Mouse (Mus musculus): ENCODE measurements around the gene Slc7a1.

Gene Slc7a1

GRCm38 (mm10) chr5:148399660-148400443, at the start of gene Slc7a1:
Slc7a1 (minus strand) TSS chr5:148399904.
- in situ Hi-C loops (cut with MseI, MboI): no loop called here

GRCm38 (mm10) chr5:148444974-148445373, 45.3 kb upstream of the Slc7a1 start:
- in situ Hi-C loops (cut with MseI, MboI): loop anchor here in 1 of 2 experiments (5.0 kb wide), 1 partner anchor 113 kb away; no protein-coding TSS in a partner anchor

- in situ Hi-C loops (cut with MseI, MboI): no loop called here
Observed at GRCm38 (mm10) chr5:148443734-148444133, 44.0 kb upstream of the Slc7a1 start.

- in situ Hi-C loops (cut with MseI, MboI): no loop called here
Observed at GRCm38 (mm10) chr5:148435660-148436059, 36.0 kb upstream of the Slc7a1 start.

GRCm38 (mm10) chr5:148432121-148432520, 32.4 kb upstream of the Slc7a1 start:
- in situ Hi-C loops (cut with MseI, MboI): no loop called here

GRCm38 (mm10) chr5:148428846-148429245, 29.1 kb upstream of the Slc7a1 start:
- in situ Hi-C loops (cut with MseI, MboI): no loop called here

- in situ Hi-C loops (cut with MseI, MboI): no loop called here
Observed at GRCm38 (mm10) chr5:148425136-148425535, 25.4 kb upstream of the Slc7a1 start.

- in situ Hi-C loops (cut with MseI, MboI): no loop called here
Observed at GRCm38 (mm10) chr5:148421326-148421725, 21.6 kb upstream of the Slc7a1 start.

GRCm38 (mm10) chr5:148419112-148419526, 19.4 kb upstream of the Slc7a1 start:
- in situ Hi-C loops (cut with MseI, MboI): no loop called here

- in situ Hi-C loops (cut with MseI, MboI): no loop called here
Observed at GRCm38 (mm10) chr5:148418436-148418835, 18.7 kb upstream of the Slc7a1 start.

GRCm38 (mm10) chr5:148417756-148418155, 18.1 kb upstream of the Slc7a1 start:
- in situ Hi-C loops (cut with MseI, MboI): no loop called here

- in situ Hi-C loops (cut with MseI, MboI): no loop called here
Observed at GRCm38 (mm10) chr5:148416461-148416860, 16.8 kb upstream of the Slc7a1 start.

GRCm38 (mm10) chr5:148414233-148414632, 14.5 kb upstream of the Slc7a1 start:
- in situ Hi-C loops (cut with MseI, MboI): no loop called here

- in situ Hi-C loops (cut with MseI, MboI): no loop called here
Observed at GRCm38 (mm10) chr5:148412504-148412903, 12.8 kb upstream of the Slc7a1 start.

GRCm38 (mm10) chr5:148409465-148409864, 9.8 kb upstream of the Slc7a1 start:
- in situ Hi-C loops (cut with MseI, MboI): no loop called here

- in situ Hi-C loops (cut with MseI, MboI): no loop called here
Observed at GRCm38 (mm10) chr5:148406913-148407312, 7.2 kb upstream of the Slc7a1 start.

GRCm38 (mm10) chr5:148404548-148404947, 4.8 kb upstream of the Slc7a1 start:
- in situ Hi-C loops (cut with MseI, MboI): no loop called here

- in situ Hi-C loops (cut with MseI, MboI): no loop called here
Observed at GRCm38 (mm10) chr5:148402641-148403040, 2.9 kb upstream of the Slc7a1 start.

GRCm38 (mm10) chr5:148398766-148399659, 691 bp downstream of the Slc7a1 start:
- in situ Hi-C loops (cut with MseI, MboI): no loop called here

- in situ Hi-C loops (cut with MseI, MboI): no loop called here
Observed at GRCm38 (mm10) chr5:148398451-148398765, 1.3 kb downstream of the Slc7a1 start.

GRCm38 (mm10) chr5:148397911-148398310, 1.8 kb downstream of the Slc7a1 start:
- in situ Hi-C loops (cut with MseI, MboI): no loop called here

GRCm38 (mm10) chr5:148397418-148397817, 2.3 kb downstream of the Slc7a1 start:
- in situ Hi-C loops (cut with MseI, MboI): no loop called here

GRCm38 (mm10) chr5:148393316-148393715, 6.4 kb downstream of the Slc7a1 start:
- in situ Hi-C loops (cut with MseI, MboI): no loop called here

Measured in mouse trophoblast stem cell (cell line).